Mouse (Mus musculus) right cerebral cortex, postnatal 10 days (tissue): Measurements from ENCODE around the gene Moxd1.
A peak's percentile ranks its signal among the peaks of the same experiment; 100 is the strongest.

Source experiments
- DNase-seq, 2 experiments: peaks; one replicate each; pipeline ENCODE4 v3.0.0; 2021; ENCODE audit warnings: low spot score in 2 of 2

The Moxd1 gene

DNA sequence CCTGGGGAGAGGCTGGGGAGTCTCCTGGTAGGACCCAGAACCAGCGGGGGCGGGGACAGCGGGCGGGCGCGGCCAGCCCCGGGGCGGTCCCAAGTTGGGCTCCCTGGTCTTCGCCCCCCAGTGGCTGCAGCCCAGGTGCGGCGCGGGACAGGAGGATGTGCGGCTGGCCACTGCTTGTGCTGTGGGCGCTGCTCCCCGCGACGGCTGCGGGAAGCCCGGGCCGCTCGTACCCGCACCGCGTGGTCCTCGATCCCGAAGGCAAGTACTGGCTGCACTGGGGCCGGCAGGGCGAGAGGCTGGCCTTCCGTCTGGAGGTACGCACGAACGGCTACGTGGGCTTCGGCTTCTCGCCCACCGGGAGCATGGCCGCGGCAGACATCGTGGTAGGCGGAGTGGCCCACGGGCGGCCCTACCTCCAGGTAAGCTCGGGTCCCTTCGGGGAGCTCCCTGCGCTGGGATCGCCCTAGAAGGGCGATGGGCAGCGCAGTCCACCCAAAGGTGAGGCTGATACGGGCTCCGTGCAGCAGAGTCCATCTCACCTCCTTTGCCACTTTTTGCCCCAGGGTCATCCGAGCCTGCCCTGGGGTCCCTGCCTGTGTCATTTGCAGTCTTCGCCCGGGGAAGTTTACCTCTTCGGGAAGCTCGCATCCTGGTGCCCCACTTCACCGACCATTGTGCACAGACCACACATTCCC lies at the start of gene Moxd1:
TSS of gene Moxd1 (plus strand) at position 69 of the 695 bp plus-strand sequence.
- DNase-seq, result no peak

DNA sequence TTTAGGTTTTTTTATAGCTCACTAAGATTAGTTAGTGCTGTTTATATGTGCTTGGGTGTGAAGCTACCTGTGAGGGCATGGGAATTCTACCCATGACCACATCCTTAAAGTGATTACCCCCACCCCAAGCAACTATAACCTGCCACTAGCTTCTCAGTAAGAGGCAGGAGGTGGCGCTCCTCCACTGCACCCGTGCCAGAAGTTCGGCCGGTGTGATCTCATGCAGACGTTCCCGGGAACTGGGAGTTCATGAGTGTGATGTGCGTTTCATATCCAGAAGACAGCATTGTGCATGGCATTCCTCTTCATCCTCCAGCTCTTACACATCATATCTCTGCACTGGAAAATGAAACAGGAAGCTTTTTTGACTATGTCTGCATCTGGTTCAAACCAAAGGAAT lies 32.9 kb upstream of the Moxd1 start:
- peak in 1 of 2 experiments; percentile 38 for DNase-seq

DNA sequence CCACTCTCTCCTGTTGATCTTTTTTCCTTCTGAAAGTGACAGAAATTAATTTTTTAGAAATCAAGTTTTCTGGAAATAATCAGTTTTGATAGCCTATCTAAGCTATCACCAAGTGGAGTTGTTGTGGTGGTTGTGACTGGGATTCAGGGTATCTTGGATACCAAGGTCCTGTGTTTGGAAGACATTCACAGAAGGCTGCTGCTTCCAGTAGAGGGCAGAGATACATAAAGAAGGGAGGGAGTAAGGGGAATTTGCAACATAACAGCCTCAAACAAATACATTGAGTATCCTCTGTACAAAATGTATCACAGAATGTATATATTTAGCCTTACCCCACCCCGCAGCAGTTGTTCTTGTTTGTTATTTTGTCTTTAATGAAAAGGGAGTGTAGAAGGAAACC lies 31.3 kb upstream of the Moxd1 start:
- no peak for DNase-seq

DNA sequence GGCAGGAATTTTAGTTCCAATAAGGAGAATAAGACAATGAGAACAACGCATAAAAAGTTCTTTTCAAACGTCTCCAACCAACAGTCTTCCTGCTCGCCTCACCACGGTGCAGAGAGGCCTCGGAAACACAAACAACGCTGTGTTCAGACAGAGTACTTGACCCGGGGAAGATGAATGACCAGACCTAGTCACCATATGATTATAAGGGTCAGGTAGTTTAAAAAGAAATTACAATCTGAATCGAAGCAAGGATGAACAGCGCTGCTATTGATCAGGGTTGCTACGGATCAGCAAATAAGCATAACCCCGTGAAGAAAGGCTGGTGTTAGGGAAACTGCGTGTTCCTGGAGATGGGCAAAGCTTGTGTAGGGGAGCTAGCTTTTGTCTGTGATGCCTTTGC lies 24.0 kb upstream of the Moxd1 start:
- no peak for DNase-seq

DNA sequence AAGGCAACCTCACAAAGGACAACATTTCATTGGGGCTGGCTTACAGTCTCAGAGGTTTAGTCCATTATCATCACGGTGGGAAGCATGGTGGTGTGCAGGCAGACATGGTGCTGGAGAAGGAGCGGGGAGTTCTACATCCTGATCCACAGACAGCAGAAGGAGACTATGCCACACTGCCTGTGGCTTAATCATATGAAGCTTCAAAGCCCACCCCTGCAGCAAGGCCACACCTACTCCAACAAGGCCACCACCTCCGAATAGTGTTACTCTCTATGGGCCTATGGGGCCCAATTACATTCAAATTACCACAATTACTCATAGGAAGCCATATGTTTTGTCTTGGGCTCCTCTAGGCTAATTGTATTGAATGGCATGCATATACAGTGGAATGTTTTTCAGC lies 23.2 kb upstream of the Moxd1 start:
- DNase-seq, result no peak

DNA sequence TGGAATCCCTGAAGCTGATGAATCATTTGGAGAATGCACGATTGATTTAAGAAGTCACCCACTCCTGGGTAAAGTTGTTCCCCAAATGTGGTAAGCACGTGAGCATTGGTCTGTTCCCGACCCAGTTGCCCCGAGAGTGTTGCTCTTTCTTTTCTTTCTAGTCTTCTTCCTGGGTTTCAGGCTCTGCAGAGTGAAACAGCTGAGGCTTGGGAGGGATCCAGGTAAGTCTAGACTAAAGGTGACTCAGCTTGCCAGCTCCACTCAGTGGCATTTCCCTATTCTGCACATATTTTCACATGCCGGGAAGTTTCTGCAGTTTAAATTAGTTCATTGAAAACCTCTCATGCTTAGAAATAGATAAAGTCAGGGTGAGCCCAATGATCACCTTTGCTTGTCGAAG lies 13.2 kb upstream of the Moxd1 start:
- no peak for DNase-seq

DNA sequence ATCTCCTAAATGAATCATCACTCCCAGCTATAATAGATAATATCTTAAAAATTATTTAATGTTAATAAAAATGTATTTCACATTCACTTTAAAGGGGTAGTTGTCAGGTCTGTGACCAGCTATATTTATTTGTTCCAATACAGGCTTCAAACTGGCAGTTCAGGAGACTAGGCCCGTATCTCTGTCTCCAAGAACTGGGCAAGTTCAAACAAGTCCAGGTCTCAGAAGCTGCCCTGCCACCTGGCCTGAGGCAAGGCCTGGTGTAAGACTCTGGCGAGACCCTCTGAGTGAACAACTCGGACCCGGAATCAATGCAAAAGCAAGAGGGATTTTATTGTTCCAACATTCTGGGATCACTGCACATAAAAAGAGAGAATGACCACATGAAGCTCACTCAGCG lies 10.0 kb upstream of the Moxd1 start:
- DNase-seq, result no peak

DNA sequence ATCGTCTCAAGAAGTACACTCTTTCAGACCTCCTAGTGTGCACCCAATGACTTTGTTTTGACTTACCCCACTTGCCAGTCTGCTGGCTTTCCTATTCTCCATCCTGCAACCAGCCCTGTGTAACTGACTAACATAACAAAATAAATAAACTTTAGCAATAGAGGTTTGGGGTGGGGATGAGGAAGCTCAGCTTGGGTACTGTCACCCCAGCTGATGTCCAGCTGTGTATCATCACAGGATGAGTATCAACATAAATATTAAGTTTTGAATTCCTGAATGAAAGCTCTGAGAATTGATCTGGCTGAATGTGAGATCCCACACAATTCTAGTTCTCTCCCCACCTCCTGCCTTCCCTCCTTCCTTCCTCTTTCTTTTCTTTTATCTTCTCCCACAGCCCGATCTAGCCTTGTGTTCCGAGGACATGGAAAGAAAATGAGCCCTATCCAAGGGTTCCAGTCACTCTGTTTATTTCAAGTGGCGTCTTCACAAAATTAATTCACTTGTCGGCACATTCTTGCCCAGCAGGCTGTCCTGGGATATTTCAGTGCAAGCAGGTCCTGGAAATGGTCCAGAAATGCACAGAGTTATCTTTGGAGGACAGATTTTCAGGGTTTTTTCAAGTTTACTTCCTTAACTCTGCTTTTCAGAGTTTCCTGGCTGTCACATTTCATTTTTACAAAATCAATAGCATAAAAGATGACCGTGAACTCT lies 5.6 kb upstream of the Moxd1 start:
- DNase-seq, result no peak

DNA sequence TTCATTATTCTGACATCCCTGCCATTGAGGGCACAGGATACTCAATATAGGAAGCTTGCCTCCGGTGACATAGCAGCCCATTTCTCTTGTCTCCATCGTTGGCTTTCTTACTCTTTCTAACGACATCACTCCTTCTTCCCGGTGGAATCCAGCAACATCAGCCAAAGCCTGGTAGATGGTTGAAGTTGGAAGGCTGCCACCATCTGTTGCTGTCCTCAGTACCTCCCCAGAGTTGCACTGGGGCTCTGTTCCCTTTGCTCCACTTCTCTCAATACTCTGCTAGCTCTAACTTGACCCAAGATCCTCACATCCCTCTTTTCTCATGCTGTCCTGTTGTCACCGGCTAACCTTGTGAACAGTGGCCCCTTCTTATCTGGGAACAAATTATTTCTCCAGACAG lies 2.4 kb upstream of the Moxd1 start:
- DNase-seq, result no peak

DNA sequence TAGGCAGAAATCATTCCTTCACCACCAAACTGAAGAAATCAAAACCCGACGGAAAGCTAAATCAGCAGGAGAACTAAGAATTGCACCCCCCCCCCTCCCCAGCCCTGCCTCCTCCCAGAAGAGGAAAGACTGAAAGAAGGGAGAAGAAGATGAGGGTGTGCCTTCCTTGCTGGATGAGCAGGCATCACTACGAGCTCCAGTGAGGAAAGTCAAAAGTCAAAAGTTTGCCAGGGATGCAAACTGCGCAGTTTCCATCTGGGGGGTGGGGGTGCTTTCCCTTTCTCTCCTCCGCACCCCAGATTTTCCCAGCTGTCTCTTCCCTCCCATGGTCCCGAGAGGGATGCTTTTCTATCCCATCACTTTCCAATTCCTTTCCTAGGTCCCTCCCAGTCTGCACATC lies 406 bp upstream of the Moxd1 start:
- DNase-seq, result no peak

DNA sequence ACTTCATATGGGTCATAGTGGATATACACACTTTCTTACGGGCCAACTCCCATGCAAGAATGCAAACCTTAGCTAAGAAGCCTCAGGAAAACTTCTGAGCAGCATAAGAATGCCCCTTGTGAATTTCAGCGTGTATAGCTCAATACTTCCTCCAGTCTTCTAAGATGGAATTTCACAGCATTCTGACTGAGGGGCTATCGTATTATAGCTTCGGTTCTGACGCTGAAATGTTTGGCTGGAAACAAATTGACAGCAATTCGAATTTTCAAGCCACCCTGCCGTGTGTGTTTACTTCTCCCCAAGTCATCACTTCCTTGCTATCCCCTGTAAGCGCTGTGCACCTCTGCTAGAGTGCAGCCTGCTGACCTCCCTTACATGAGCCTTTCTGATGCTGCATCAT lies 1.3 kb downstream of the Moxd1 start:
- DNase-seq, result no peak

DNA sequence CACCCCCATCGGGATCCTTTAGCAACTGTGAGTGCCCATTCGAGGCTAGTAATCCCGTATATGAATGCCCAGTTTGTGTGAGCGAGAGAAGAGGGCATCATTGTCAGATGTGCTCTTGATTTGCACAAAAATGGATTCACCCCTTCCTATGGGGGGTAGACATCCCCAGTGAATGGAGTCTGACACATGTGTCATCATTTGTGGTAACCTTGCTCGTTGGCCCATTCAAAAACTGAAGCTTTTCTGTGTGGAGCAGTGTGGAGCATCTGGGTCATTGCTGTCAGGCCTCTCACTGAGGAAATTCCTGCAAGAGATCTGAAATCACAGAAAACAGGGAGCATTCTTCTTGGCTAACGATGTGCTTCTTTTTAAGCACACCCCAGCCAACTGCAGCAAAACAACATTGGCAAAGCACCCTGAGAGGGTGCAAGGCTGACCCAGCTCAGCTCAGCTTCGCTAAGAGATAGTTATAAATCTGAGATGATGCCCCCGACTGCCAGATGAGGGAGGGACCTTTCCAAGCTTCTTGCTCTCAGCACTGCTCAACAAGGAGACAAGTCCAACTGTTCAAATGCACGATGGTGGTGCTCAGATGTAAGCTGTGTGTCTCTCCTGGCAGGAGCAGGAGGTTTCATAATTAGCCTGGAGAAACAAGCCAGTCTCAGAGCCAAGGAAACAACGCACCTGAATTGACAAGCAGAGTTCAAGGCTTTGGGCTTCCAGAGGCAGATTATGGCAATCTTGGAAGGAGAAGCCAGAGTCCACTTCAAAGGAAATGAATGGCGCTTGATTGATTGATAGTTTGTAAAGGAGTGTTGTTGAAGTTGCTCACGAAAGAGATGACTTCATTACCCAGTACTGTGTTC lies 5.2 kb downstream of the Moxd1 start:
- DNase-seq, result no peak

DNA sequence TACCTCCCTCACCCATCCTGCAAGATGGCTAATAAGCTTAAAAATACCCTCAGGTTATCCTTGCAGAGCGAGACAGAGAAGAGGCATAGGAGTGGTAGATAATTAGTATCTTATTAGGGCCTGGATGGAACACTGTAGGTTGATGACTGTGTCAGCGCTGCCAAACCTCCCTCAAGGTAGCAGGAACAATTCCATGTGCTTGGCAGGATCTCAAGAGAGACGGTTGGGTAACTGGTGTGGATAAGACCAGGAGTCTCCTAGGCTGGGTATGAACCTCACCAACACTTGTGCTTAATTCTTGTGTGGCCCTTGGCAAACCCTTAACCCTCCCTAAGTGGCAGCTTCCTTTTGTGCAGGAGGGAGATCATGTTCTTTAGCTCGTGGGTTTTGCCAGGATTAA lies 9.0 kb downstream of the Moxd1 start:
- DNase-seq, result no peak

DNA sequence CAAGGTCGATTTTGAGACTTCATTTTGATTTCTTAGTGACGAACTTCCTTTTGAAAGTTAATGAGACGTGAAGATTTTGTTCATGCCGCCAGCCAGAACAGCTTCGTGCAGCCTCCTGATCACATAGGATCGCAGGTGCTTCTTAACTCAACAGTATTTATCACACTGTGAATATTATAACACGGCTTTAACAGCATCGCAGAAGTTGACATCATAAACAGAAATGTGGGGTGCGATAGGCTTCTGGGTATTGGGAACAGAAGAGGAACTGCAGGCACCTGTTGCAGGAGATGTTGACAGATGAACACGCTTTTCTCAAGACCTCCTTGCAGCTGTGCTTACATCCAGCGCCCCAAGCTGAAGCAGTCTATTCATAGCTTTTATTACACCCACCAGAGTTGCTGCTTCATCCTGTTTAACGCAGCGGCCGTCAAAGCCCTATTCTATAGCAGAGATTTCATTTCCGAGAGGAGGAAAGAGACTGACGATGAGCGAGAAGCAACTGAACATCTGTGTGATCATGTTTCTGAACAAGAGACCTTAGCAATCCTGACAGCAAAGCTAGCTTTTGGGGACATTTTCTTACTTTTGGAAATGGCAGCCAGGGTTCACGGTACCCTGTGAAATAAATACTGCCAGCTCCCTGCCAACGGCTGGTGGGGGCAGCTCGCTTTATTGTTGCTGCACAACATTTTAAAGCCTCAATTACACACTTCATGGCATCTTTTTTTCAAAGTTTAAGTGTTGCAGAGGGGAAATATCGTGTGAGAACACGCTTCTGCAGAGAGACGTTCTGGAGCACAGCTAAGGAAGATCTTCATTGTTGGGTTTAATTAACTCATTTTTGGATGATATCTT lies 12.3 kb downstream of the Moxd1 start:
- peak; percentile 45 to 70 for DNase-seq

DNA sequence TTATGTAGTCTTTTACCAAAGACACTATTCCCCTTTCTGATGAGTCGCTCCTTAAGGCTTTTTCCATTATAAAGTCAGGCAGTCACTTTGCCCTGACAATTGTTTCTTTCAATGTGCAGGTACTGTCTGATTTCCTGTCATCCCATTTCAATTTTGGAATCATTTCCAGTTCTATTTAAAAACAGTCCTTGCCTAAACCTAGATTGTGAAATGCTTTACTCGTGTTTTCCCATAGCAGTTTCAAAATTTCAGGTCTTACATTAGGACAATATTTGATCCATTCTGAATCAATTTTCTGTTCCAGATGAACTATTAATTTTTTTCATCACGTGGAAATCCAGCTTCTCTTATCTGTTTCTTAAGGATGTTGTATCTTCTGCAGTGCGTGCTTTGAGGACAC lies 23.5 kb downstream of the Moxd1 start:
- DNase-seq, result no peak

DNA sequence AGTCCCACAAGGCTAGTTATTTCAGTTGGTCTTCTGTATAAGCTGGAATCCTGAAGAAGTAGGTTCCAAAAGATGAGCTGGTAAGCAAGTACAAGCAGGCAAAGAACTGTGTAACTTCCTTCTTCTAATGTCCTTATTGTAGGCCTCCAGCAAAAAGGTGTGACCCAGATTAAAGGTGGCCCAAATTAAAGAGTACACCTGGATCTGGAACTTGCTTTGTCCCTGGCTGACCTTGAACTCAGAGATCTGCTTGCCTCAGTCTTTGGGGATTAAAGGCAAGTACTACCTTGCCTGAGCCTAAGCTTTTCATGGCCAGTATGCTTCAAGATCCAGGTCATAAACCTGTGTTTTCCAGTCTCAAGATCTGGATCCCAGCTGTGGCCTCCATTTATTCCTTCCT lies 24.8 kb downstream of the Moxd1 start:
- DNase-seq, result no peak

DNA sequence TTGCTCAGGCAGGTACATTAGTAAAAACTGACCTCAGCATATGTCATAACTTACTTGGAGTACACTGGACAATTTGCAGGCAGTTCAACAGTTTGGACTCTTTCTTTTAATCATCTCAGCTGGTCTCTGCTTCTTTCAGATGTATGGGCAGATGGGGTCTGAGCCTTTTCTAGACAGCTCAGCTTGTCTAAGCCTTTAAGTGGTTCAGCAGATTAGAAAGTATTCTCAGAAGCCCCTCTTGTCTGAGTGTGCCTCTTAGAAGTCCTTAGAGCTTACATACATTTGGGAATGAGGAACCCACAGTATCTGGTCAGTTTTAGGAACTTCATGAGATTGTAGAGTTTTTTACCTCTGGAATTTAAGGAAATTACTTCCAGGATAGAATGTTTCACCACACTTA lies 28.3 kb downstream of the Moxd1 start:
- no peak for DNase-seq

DNA sequence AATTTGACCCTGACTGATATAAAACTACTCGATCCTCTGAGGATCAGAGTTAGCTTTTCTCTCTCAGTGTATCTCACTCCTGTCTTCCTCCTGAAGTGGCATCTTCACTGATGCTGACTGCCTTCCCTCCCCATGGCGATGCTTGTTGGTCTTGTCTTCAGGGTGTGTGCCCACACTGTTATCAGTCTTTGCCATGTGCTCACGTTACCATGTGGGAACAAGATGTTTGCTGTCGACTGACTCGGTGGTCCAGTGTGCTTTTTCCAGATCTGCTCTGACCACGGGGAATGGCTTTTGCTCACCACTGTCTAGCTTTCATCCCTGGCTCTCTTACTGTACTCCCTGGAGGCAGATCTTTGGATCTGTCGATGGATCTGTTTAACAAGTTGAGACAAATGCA lies 34.8 kb downstream of the Moxd1 start:
- no peak for DNase-seq

DNA sequence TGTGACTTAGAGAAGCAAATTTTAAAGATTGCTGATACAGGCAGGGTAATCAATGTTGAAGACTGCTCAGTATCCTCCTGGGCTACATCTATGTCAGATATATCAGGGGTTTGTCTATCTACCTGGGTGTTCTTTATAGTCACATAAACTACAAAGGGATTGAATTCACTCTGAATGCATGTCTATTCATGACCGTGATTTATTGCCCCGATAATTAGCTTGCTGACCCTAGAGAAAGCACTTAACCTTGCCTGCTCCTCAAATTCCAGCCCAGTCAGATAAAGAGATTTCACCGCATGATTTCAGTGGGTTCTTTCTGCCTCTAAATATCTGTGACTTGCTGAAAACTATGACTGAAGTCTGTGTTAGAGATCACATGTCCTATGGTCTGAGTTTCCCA lies 35.6 kb downstream of the Moxd1 start:
- DNase-seq, result no peak

DNA sequence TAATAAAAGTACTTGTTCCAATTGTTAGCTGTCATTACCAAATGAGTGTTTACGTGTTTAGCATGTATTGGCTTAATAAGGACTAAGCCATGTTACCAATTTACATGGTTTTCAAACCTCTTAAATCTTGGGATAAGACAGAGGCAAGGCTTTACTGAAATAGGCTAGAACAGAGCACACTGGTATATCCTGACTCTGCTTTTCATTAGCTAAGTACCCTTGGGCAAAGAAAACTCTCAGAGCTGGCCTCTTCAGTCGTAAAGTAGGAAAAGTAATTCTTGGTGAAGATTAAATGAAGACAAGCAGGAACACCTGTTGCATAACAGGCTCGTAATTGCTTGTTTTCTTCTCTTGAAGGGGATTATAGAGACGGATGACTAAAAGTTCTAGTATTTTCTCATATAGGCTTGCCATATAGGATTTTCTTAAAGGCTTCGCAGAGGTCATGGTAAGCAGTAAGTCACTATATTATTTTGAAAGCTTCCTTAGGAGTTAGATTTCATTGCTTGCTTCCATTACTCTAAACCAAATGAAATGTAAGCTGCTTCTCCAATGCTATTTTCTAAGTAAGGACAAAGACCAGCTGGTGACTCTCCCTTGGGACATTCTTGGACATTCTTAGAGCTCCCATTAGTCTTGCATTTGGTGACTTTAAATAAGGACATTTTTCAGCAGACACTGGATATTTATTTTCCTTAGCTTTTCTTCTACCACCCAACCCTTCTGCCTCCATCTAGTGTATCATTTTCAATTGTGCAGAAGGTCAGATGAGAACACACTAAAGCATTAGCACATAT lies 36.7 kb downstream of the Moxd1 start:
- no peak for DNase-seq

DNA sequence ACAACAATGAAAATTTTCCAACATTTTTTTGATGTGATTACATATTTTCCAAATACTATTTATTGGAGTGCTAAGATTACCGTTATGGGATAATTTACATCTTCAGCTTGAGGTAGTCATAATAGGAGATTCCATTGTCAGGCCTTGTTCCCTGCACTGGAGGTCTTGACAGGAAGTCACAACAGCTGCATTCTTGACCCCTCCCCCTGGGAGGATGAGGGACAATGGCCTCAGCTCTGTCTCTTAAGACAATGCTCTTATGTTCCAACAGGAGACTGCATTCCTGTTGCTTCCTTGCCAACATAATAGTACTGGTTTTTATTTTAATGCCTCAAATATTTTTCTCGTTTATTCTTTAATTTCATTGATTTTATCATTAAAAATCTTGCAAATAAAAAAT lies 44.2 kb downstream of the Moxd1 start:
- no peak for DNase-seq
